In genomic region chr3:109732327-109733182, GRCm38 (mm10) we compare ENCODE assay signal across 9 mouse cellular contexts.
A peak's percentile ranks its signal among the peaks of the same experiment; 100 is the strongest.
DNase-seq lines count a peak whose midpoint lies in the region; ATAC-seq lines count a peak whose summit lies in the region.
"Had no signal": no experiment of that assay in that cellular context is flagged by ENCODE, and none has a peak within 500 bp of the region (broad histone marks: within the 10 kb centered on the region; RNA-seq: fewer than 3 reads in every experiment).

No protein-coding gene starts in this region.

- H3K27me3 ChIP-seq in embryonic facial prominence, embryonic 13.5 days, result 0 out of 2 replicates have a peak, but pooled peaks cover 6% of the 10 kb centered on the region
- H3K27me3 ChIP-seq: megakaryocyte, embryonic 14.5 days had no signal

- no peaks in the 10 kb centered on the region for H3K36me3 ChIP-seq in embryonic facial prominence, embryonic 13.5 days

- H3K9me3 ChIP-seq in embryonic facial prominence, embryonic 13.5 days, result no peaks in the 10 kb centered on the region

- ATAC-seq in embryonic facial prominence, embryonic 13.5 days (ENCODE audit: insufficient number of reproducible peaks, insufficient read depth, low FRiP score, low TSS enrichment, low read depth), result peak; percentile 81

- no peak overlapping the region for H3K9ac ChIP-seq in embryonic facial prominence, embryonic 13.5 days

- H3K4me2 ChIP-seq in embryonic facial prominence, embryonic 13.5 days, result no peak overlapping the region

- WGBS in embryonic facial prominence, embryonic 13.5 days, result 46% methylated on average over 10 of the region's 10 CpGs

- H3K27ac ChIP-seq in embryonic facial prominence, embryonic 13.5 days, result 0 out of 2 replicates have a peak overlapping the region, but pooled peaks have one; percentile 16

- peaks cover 20% of the 10 kb centered on the region for H3K4me1 ChIP-seq in embryonic facial prominence, embryonic 13.5 days
- H3K4me1 ChIP-seq: megakaryocyte, embryonic 14.5 days had no signal

- no peak overlapping the region for H3K4me3 ChIP-seq in embryonic facial prominence, embryonic 13.5 days
- H3K4me3 ChIP-seq: megakaryocyte, embryonic 14.5 days had no signal

- peak; percentile 17 for DNase-seq in layer of hippocampus, adult 9-11 months
- DNase-seq in layer of hippocampus, adult 9-10 months (ENCODE audit: low spot score), result no peak
- DNase-seq in ZHBTc4 (ENCODE audit: low read depth, low spot score) (peak; percentile 9), MN1 (ENCODE audit: low spot score) (no peak)
- peak; percentile 8 for DNase-seq in kidney, adult 11 months
- peak; percentile 42 for DNase-seq in mesoderm, embryonic 11.5 days (ENCODE audit: low read depth, low spot score)
- DNase-seq in spleen, postnatal 36 days (ENCODE audit: low spot score in 2 of 2), result no peak

Comparison
In these comparisons a context has a peak if more than half of its experiments do, and no peak if none do; other contexts are left out.
1. DNase-seq: peak in layer of hippocampus, adult 9-11 months (single experiment), ZHBTc4 (single experiment), kidney, adult 11 months (single experiment) and mesoderm, embryonic 11.5 days (single experiment); none in layer of hippocampus, adult 9-10 months (single experiment), spleen, postnatal 36 days (0 of 2) and MN1 (single experiment).